Mouse (Mus musculus): ENCODE results near the gene Map6d1.

The Map6d1 gene

DNA sequence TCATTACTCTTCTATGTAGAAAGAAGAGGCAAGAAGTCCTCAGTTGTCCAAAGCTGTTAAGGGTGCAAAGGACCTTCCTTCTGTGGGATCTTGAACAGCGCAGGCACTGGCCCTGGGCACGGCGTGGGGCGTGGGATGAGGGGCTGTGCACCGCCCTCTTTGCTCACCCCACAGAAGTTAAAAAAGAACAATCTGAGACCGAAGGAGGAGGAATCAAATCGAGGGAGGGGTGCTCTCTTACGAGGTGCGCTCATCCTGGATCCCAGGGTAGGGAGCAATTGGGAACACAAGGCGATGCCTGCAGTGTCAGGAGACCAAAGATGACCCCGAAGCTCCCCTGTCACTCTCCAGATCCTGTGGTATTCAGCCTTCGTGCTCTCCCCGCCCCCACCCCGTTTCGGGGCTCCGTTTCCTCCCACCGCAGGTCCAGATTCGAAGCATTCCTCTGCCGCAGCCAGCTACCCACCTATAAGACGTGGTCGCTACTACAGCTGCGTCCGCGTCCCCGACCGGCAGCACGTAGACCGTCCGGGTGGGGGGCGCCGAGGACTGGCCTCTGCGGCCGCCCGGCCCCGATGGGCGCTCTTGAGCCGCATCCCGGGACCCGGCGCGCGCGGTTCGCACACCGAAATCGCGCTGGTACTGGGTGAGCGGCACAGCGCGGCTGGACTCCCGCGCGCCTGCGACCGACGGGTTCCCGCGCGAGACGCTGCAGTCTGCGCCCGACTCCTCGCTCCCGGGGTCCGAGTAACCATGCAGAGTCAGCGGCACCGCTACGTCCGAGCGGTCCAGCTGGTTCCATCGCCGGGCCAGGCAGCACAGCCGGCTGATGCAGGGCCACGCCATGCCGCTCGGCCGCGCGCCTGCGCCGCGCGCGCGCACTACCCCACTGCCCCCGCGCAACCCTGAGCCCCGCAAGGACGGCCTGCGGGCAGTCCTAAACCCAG is at the start of gene Map6d1:
Gene Map6d1 (minus strand): TSS at position 891 of the 947 bp plus-strand sequence.
- CTCF ChIA-PET, result no interaction called here

DNA sequence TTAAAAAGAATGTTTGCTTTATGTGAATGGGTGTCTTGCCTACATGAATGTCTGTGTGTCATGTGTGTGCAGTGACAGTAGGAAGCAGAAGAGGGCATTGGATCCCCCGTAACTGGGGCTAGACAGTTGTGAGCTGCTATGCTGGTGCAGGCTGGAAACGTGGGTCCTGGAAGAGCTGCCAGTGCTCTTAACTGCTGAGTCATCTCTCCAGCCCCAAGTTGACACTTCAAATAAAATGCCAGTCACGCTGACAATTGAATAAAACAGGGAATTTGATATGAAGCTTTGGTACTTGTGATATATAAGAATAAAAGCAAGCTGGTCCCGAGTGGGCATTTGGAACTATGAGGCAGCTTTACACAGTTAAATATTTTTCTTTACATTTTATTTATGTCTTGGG is 39.1 kb upstream of the Map6d1 start:
- CTCF ChIA-PET, result no interaction called here

GRCm38 (mm10) chr16:20279395-20279794 is 38.2 kb upstream of the Map6d1 start:
- CTCF ChIA-PET, result no interaction called here

DNA sequence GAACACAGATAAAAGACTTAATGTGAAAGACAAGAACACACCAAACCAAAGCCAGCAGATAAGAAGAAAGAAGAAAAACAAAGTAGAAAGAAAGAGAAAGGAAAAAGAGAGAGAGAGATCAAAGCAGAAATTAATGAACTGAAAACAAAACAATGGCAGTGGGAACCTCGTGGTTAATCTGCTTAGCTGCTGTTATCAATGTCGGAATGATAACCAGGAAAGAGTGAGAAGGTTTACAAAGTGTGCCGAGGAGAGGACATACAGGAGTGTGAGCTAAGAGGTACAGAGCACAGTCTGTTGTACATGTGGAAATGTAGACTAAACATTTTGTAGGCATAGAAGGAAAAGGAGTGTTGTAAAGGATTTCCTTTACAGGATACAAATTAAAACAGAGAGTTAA is 31.8 kb upstream of the Map6d1 start:
- CTCF ChIA-PET, result no interaction called here

DNA sequence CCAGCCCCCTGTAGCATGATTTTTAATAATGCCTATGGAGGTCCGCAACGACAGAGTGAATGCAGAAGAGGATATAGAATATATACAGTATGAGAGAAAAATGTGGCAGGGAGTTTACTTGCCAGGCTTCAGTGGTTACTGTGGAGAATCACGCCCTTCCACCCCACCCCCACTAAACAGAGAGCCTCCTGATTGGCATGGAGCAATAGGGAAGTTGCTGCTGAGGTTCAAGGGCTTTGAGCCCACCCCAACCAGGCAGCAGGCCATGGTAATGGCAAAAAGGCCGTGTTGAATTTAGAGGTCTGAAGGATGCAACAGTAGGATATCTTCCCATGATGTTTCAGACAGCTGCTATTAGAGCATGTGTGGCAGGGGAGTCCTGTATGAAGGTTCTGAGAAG is 30.2 kb upstream of the Map6d1 start:
- CTCF ChIA-PET, result interaction anchor here (0.6 kb wide), 1 partner anchor 32 kb away, joined by 21 read pairs; no protein-coding TSS in a partner anchor

DNA sequence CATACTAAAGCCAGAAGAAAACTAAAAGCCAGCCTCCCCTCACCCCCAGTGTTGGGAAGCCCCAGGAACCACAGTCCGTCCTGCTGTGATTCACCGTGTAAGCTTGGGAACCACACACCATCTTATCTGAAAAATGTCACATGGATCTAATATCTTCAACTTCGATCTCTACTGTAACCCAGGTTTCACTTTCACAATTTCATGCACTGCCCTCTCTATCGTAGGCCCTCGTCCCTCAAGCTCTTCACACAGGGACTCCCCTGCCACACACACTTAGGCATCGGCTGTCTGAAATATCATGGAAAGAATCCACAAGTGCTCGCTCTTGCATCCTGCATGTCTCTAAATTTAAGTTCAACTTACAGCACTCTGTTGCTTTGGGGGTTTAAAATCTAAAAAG is 23.9 kb upstream of the Map6d1 start:
- CTCF ChIA-PET, result no interaction called here

DNA sequence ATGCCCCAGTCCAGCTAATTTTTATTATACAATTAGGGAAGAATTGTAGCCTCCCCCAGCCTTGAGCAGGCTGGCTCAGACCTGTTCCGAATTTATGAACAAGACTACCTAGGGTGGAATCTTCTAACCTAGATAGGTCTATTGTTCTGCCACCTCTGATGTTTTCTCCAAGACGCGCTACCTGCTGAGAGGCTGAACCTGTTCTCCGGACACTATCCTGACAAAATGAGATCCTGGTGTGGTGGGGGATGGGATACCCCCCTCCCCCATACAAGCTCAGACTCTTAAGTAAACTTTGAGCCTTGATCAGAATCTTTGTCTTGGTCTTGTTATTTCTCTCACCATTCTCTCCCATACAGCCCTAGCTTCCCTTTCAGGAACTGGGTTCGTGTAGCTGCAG is 16.8 kb upstream of the Map6d1 start:
- CTCF ChIA-PET, result interaction anchor here (0.6 kb wide), 1 partner anchor 1681 kb away, joined by 3 read pairs; no protein-coding TSS in a partner anchor

GRCm38 (mm10) chr16:20248442-20249174 is 7.5 kb upstream of the Map6d1 start:
- CTCF ChIA-PET, result no interaction called here

GRCm38 (mm10) chr16:20247103-20247502 is 5.9 kb upstream of the Map6d1 start:
- CTCF ChIA-PET, result no interaction called here

DNA sequence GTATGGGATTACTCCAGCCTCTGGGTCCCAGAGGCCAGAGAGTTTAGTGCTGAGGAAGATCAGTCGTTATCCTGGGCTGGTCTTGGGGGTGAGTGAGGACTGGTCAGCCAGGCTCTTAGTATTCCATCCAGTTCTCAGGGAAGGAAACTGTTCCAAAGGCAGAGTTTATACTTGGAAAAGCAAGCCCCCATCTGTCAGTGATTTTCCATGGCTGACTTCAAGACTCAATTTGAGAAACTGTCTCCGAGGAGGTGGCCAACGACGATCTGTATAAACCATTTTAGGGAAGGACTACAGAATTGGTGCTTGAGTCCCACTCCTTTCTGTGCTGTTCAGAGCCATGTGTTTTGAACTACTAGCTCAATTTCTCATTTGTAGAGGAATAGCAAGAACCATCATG is 2.5 kb downstream of the Map6d1 start:
- CTCF ChIA-PET, result no interaction called here

- CTCF ChIA-PET, result no interaction called here
These were observed 3.7 kb downstream of the Map6d1 start for GRCm38 (mm10) chr16:20237426-20237825.

GRCm38 (mm10) chr16:20234406-20234805 is 6.8 kb downstream of the Map6d1 start:
- CTCF ChIA-PET, result no interaction called here

DNA sequence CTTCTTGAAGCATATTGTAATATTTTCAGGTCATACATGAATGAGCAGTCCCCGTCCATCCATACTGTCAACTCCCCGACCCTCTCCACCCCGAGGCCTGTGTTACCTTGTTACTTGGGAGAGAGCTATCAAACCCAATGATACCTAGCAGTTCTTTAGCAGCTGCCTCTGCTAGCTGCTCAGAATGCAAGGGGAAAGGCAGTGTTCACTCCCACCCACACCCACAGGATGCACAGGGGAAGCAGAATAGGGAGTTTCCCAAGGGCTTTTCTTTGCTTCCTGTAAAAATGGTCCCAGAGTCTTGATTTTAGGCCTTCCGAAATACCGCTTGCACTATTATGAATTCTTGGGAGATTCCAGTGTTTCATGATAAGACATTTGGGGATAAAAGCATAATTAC is 13.0 kb downstream of the Map6d1 start:
- CTCF ChIA-PET, result no interaction called here

DNA sequence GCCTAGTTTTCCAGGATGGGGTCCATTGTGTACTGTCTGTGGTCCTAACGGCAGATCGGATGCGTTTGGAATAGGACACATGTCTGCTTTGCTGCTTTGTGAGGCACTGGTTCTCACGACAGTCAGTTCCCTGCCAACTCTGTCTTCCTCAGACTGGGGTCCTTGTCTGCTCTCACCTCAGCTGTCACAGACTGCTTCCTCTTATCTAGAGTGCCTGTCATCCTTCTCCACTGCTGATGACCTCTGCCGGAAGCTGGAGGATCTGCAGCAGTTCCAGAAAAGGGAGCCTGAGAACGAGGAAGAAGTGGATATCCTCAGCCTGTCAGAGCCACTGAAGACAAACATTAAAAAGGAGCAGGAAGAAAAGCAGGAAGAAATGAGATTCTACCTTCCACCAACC is 13.7 kb downstream of the Map6d1 start:
- CTCF ChIA-PET, result no interaction called here

DNA sequence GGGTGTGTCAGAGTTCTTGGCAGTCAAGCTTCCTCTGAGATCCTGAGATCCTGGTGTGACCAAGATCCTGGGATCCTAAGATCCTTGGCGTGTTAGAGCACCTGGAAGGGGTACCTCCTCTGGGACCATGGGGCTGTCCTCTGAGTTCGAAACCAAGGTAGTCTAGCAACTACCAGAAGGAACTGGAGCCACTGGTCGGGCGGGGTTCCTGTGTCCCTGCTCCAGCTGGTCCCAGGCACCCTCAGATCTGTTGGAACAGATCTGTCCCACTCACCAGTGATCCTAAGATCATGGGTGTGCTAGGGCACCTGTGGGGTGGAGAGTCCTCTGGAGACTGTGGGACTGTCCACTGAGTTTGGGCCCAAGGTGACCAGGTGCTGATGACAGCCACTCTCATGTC is 14.5 kb downstream of the Map6d1 start:
- CTCF ChIA-PET, result no interaction called here

GRCm38 (mm10) chr16:20222726-20223125 is 18.4 kb downstream of the Map6d1 start:
- CTCF ChIA-PET, result no interaction called here

DNA sequence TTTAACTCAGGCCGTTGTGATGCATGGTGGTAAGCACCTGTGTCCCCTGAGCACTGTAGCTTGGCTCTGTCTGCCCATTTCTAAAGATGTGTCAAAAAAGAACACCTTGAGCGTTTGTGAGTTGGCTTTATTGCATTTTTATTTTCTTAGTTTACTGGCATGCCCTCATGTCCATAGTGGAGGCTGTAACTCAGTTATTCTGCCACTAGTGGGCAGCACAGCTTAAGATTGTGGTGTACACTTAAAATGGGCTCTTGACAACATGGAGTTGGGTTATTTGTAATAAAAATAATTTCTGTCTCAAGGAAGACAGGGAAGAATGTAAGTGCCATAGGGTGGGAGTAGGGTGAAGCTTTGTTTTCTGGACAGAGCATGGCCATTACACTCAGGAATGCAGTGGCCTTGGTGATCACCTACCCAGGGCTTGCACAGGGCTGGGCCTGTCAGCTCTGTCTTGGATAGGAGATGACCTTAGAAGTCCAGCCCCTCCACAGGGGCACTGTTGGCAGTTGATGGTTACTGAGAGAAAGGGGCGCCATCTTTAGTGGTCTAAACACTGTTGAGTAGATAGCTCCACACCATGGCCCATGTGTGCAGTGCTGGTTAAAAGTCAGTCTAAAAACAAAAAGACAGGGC is 27.4 kb downstream of the Map6d1 start:
- CTCF ChIA-PET, result no interaction called here

GRCm38 (mm10) chr16:20199501-20200201 is 41.5 kb downstream of the Map6d1 start:
- CTCF ChIA-PET, result no interaction called here

GRCm38 (mm10) chr16:20196962-20197361 is 44.2 kb downstream of the Map6d1 start:
- CTCF ChIA-PET, result no interaction called here

DNA sequence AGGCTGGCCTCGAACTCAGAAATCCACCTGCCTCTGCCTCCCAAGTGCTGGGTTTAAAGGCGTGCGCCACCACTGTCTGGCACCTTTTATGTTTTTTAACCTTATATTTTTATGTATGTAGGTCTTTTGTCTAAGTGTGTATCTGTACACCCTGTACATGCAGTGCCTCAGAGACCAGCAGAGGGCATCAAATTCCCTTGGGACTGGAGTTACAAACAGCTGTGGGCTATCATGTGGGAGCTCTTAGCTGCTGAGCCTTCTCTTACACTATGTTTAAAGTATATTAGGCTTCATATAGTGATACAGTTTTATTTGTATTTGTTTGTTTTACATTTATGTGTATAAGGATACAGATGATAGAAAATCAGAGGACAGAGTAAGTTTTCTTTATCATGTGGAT is 45.6 kb downstream of the Map6d1 start:
- CTCF ChIA-PET, result no interaction called here

DNA sequence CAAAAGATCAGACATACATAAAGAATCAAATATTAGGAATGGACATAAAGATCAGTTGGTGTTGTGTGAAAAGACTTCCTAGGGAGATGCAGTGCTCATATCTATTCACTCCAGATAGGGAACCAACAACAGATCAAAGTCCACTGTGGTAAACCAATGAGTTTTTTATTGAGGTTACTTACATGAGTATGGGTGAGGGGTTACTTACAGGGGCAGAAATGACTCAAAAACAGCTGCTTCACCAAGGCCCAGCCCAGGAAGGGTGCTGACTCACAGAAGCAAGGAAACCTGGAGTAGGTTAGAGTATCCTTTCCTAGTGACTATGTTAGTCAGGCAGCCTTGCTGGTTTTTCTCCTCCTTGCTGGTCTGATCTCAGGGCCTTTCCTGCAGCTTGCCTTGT is 49.1 kb downstream of the Map6d1 start:
- CTCF ChIA-PET, result no interaction called here

All from spleen, embryonic (tissue).